Mouse (Mus musculus) spleen, adult 2 months (tissue): Measurements from ENCODE around the gene Bard1. TPM values are rescaled to one million over a fixed set of nuclear protein-coding genes. Genes with fewer than 3 reads are reported as not detected.

Experiments
- DNase-seq, 2 experiments: peaks; one replicate each; pipeline versions ENCODE4 v3.0.0 to v3.0.0-alpha.2; 2012 to 2021; ENCODE audit warnings: low spot score in 2 of 2, low read depth in 1 of 2
- H3K27ac ChIP-seq: fragments of 200-500 bp; 2 replicates; pipeline ENCODE4 v1.5.1; 2012; ENCODE audit warnings: low read length, inconsistent platforms; ENCODE audit not compliant: insufficient read depth
- H3K27me3 ChIP-seq: fragments of 200-500 bp; 2 replicates; pipeline ENCODE4 v1.6.1; 2012; ENCODE audit warnings: mild to moderate bottlenecking, moderate library complexity, low read length, inconsistent platforms; ENCODE audit not compliant: control insufficient read depth, insufficient read depth
- H3K36me3 ChIP-seq: fragments of 200-500 bp; 2 replicates; pipeline ENCODE4 v1.6.1; 2012; ENCODE audit warnings: mild to moderate bottlenecking, low read length, inconsistent platforms; ENCODE audit not compliant: control insufficient read depth, insufficient read depth
- H3K4me1 ChIP-seq: fragments of 200-500 bp; 2 replicates; pipeline ENCODE4 v1.6.1; 2011; ENCODE audit warnings: inconsistent platforms; ENCODE audit not compliant: control insufficient read depth, insufficient read depth, insufficient read length
- H3K4me3 ChIP-seq: fragments of 200-500 bp; 2 replicates; pipeline ENCODE4 v1.5.1; 2011; ENCODE audit warnings: mild to moderate bottlenecking, inconsistent platforms; ENCODE audit not compliant: insufficient read depth, insufficient read length; ENCODE audit errors: extremely low read depth
- CTCF ChIP-seq: fragments of 200-500 bp; IDR thresholded peaks from 2 replicates; pipeline ENCODE4 v1.5.1; 2011; ENCODE audit warnings: mild to moderate bottlenecking, inconsistent platforms; ENCODE audit not compliant: insufficient read depth, insufficient read length, insufficient replicate concordance; ENCODE audit errors: extremely low read depth
- POLR2A ChIP-seq: fragments of 200-500 bp; IDR thresholded peaks from 2 replicates; pipeline ENCODE4 v1.6.1; 2011; ENCODE audit warnings: low read depth, low read length, inconsistent platforms
- WGBS: fragments of 180-500 bp; shearing (Covaris S2); methylation state at CpG from one replicate; pipeline ENCODE4 v1.1.7; 2018; 5-methylcytosine and 5-hydroxymethylcytosine counted together
- polyA plus RNA-seq: library from polyadenylated mRNA; depleted of rRNA; stranded (reverse); fragments of >200 nt; gene quantifications from 2 replicates; pipeline ENCODE4 v1.2.3, GENCODE M21; 2012

The Bard1 gene
- polyA plus RNA-seq, 1 experiment, result 1.6 TPM

- Histone ChIP-seq H3K36me3 (no peaks in the 10 kb centered on the region), H3K27ac (no peak overlapping the region), H3K27me3 (no peaks in the 10 kb centered on the region), H3K4me1 (peaks cover 6% of the 10 kb centered on the region; the same call in 1 of the 2 replicates), H3K4me3 (no peak overlapping the region)
- 87% methylated on average over 8 of the region's 8 CpGs for WGBS
- TF ChIP-seq CTCF (no peak), POLR2A (no peak)
- no peak for DNase-seq
Measured at GRCm38 (mm10) chr1:71105724-71106123, 2.8 kb upstream of the Bard1 start.

- Histone ChIP-seq H3K4me1 (peaks cover 14% of the 10 kb centered on the region; the same call in 1 of the 2 replicates), H3K4me3 (peak overlapping the region; percentile 78), H3K27me3 (no peaks in the 10 kb centered on the region), H3K36me3 (no peaks in the 10 kb centered on the region), H3K27ac (peak overlapping the region; percentile 89)
- 8% methylated on average over 18 of the region's 18 CpGs for WGBS
- no peak for DNase-seq
- peak; percentile 61; the same call in 1 of the 2 replicates for TF ChIP-seq POLR2A
- TF ChIP-seq CTCF, result no peak
Measured at GRCm38 (mm10) chr1:71103174-71103864, 373 bp upstream of the Bard1 start.

- H3K36me3 ChIP-seq, result no peaks in the 10 kb centered on the region
- no peak for DNase-seq
- H3K27ac ChIP-seq, result no peak overlapping the region; the same call in 1 of the 2 replicates
Measured at GRCm38 (mm10) chr1:71101369-71101970, 1.5 kb downstream of the Bard1 start.

GRCm38 (mm10) chr1:71100591-71101368 lies 2.2 kb downstream of the Bard1 start:
- no peak for TF ChIP-seq CTCF
- TF ChIP-seq POLR2A, result no peak
- no peaks in the 10 kb centered on the region for H3K27me3 ChIP-seq
- DNase-seq, result no peak
- H3K4me3 ChIP-seq, result no peak overlapping the region
- H3K4me1 ChIP-seq, result peaks cover 14% of the 10 kb centered on the region; the same call in 1 of the 2 replicates
- 31% methylated on average over 5 of the region's 5 CpGs for WGBS
- no peaks in the 10 kb centered on the region for H3K36me3 ChIP-seq
- peak overlapping the region; percentile 21; the same call in 1 of the 2 replicates for H3K27ac ChIP-seq

More at GRCm38 (mm10) chr1:71101369-71101970, 1.5 kb downstream of the Bard1 start:
- Histone ChIP-seq H3K4me1 (peaks cover 14% of the 10 kb centered on the region; the same call in 1 of the 2 replicates), H3K27me3 (no peaks in the 10 kb centered on the region), H3K4me3 (no peak overlapping the region)
- 34% methylated on average over 11 of the region's 11 CpGs for WGBS
- TF ChIP-seq CTCF (no peak), POLR2A (no peak)

- TF ChIP-seq POLR2A, result no peak
- TF ChIP-seq CTCF, result no peak
- peaks cover 14% of the 10 kb centered on the region; the same call in 1 of the 2 replicates for H3K4me1 ChIP-seq
- H3K27ac ChIP-seq, result peak overlapping the region; percentile 53
- no peaks in the 10 kb centered on the region for H3K27me3 ChIP-seq
- DNase-seq, result no peak
- no peak overlapping the region for H3K4me3 ChIP-seq
- H3K36me3 ChIP-seq, result no peaks in the 10 kb centered on the region
- WGBS, result 11% methylated on average over 3 of the region's 3 CpGs
Measured at GRCm38 (mm10) chr1:71099945-71100515, 2.9 kb downstream of the Bard1 start.

GRCm38 (mm10) chr1:71096031-71096430 lies 6.9 kb downstream of the Bard1 start:
- 96% methylated on average over 1 of the region's 1 CpGs for WGBS
- H3K27ac ChIP-seq, result no peak overlapping the region
- no peak for DNase-seq
- H3K36me3 ChIP-seq, result no peaks in the 10 kb centered on the region
- H3K4me3 ChIP-seq, result no peak overlapping the region
- H3K27me3 ChIP-seq, result no peaks in the 10 kb centered on the region
- H3K4me1 ChIP-seq, result peaks cover 8% of the 10 kb centered on the region; the same call in 1 of the 2 replicates
- TF ChIP-seq POLR2A, result no peak
- TF ChIP-seq CTCF, result no peak
